Mouse (Mus musculus) left cerebral cortex, adult 18-20 months (tissue): ENCODE data around the gene Ndufb4. TPM values are rescaled to one million over a fixed set of nuclear protein-coding genes. Genes with fewer than 3 reads are reported as not detected.
"Not testable (repeated sequence)": the region's sequence is repeated elsewhere in the genome, so short reads cannot be mapped to it uniquely, and the experiment has no call there.

Experiments
- DNase-seq, 2 experiments: peaks; one replicate each; pipeline ENCODE4 v3.0.0; 2021 to 2022; ENCODE audit warnings: low spot score in 2 of 2, mixed read lengths in 1 of 2
- long read RNA-seq, 2 experiments: library from polyadenylated mRNA; stranded (forward); transcript quantifications; one replicate each; pipeline ENCODE4 v2.0.0; 2021
- total RNA-seq, 2 experiments: library from RNA; stranded (reverse); gene quantifications; 2 replicates each; pipeline ENCODE4 v1.2.3; 2021

Gene Ndufb4
- total RNA-seq: 10 to 100 TPM; 76.5 to 80.3 TPM
- long read RNA-seq, experiment 1, transcript Ndufb4-201 (3 exons, 971 nt): major isoform, 103 of 105 reads
- long read RNA-seq, experiment 1, partial matches to known transcripts: 0 of 105 reads
- long read RNA-seq, experiment 1, other reads (novel, unspliced or antisense): 2 of 105 reads
- long read RNA-seq, experiment 2, transcript Ndufb4-201 (3 exons, 971 nt): major isoform, 113 of 116 reads
- long read RNA-seq, experiment 2, partial matches to known transcripts: 0 of 116 reads
- long read RNA-seq, experiment 2, other reads (novel, unspliced or antisense): 2 of 116 reads

DNA sequence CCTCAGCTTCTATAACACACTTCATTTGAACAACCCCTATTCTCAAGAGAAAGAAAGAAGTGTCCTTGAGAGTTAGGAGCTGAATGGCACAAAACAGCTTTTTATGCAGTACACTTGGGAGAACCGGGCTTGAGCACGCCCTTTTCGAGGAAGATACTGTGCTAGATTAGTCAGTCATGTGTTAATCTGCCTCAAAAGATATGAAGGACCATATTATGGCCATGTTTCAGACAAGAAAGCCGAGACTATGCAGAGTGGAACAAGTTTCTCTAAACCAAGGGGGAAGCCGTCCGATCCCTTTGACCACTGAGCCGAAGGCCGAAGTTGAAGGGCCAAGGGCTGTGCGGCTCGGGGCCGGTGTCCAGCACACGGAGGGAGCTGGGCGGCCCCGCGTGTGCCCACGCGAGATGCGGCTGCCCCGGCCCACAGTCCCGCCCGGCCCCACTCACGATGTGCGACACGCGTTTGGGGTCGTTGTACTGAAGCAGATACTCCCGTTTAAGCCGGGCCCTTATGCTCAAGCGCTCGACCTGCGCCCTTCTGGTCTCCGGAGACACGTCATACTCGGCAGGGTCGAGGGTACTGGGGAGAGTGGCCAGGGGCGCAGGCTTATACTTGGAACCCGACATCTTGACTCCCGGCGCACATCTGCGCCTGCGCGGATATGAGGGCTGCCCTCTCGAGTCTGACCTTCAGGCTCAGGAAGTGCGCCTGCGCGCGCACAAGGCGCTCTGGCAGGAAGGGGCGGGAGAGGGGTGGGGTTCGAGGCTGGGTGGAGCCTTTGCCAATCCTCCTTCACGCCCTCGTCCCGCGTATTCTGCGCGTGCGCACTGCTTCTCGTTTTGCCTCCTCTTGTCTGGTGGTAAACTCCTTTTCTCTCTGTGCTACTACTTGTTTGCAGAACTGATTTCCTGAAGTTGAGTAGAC is at the start of gene Ndufb4:
Gene Ndufb4, minus strand, starts transcription at position 723 of the 927 bp plus-strand sequence.
- peak; percentile 95 to 96 for DNase-seq

DNA sequence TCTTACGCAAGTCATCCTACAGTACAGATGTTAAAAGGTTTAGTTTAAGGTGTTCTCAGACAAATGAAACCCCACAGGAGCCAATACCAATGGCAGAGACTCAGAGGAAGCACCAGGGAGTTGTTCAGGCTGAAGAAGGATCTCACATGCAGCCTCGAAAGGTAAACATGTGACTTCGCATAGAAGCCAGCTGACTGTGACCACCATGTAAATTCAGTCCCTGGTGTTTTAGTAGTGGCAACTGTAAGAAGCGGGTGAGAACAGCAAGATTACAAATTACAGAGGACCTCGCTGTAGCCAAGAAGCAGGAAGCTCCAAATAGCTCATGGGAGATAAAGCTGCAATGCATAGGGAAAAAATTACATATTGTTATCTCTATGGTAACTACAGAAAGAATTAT is 49.6 kb upstream of the Ndufb4 start:
- no peak for DNase-seq

DNA sequence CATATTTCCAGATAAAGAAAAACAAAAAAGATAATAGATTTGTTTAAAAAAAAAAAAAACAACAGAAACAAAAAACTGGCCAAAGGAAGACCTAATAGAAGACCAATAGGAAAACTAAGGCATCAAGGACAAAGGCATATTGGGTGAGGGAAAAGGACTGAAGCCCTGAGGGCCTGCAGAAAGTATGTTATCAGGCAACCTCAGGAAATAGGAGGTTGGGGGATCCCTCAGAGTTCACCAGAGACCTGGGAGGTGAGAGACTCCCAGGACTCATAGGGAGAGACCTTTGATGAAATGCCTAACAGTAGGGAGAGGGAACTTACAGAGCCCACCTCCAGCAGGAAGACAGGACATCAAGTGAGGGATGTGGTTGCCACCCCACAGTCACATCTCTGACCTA is 45.8 kb upstream of the Ndufb4 start:
- DNase-seq: not testable (repeated sequence)

DNA sequence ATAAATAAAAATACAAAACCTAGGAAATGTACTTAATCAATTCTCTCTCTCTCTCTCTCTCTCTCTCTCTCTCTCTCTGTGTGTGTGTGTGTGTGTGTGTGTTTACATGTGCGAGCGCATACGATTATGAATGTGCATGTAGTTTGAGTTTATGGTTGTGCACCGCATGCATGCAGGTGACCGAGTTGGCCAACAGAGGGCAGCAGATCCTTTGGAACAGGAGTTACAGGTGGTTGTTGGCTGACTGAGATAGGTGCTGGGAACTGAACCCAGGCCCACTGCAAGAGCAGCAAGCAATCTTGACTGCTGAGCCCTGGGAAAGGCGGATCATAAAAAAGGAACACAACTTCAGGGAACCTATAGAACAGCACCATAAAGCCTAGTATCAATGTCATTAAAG is 44.5 kb upstream of the Ndufb4 start:
- DNase-seq: no peak

DNA sequence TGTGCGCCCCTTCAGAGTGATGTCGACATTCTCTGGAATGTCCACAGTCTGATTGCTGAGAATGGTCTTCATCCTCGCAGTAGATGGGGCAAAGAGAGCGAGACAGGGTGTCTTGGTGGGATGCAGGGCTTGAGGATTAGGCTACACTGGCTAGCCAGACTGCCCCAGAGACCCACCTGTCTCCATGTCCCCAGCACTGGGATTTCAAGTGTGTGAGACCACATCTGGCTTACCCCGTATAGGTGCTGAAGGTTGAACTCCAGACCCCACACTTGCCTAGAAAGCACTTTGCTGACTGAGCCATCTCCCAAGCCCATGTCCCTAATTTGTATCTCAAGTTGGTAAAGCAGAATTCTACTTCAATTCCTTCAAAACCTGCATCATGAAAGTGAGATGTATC is 43.0 kb upstream of the Ndufb4 start:
- DNase-seq: no peak

DNA sequence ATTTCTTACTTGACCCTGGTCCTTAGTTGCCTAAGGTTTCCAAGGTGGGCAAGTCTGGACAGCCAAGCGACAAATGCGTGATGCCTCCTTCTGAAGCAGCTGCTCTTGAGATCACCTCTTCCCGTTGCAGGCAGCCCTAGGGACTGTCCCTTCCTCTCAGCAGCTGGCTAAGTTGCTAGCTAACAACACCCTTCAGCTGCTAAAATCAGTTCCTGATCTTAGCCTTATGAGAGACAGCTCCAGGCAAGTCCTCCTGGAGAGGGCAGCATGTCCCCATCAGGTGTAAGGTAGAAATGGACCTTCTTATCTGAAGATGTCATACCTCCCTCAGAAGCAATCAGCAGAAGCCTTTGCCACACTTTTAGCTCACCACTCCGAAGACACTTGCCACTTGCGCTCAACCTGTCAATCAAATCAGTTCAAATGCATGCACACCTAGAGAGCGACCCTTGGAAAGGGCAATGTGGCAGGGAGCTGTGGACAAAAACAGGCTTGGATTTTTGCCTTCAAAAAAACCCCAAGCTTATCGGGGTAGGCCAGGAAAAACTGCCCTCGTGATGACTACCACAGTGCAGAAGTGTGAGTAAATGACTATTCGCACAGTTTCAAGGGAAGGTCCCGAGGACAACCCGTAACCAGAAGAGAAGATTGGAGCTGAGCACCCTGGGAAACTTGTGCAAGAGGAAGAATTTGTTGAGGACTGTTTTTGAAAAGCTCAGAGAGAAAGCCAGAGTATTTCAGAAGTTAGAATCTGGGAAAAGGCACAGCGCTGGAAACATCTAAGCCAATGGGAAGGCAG is 36.9 kb upstream of the Ndufb4 start:
- no peak for DNase-seq

DNA sequence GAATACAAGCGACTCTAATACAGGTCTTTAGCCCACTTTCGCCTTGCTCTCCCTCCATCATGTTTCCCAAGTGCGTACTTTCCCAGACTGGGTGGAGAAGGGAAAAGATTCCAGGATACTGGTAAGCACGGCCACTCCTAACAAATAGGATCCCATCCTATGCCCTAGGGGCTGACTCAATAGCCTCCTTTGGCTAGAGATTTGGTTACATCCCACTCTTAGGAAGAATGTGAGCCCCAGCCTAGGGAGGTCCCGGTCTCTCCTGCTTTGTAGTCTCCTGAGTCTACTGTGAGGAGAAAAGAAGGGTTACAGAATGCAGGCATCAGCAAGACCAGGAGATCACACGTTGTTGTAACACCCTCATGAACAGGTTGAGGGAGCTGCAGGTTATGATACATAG is 36.2 kb upstream of the Ndufb4 start:
- no peak for DNase-seq

DNA sequence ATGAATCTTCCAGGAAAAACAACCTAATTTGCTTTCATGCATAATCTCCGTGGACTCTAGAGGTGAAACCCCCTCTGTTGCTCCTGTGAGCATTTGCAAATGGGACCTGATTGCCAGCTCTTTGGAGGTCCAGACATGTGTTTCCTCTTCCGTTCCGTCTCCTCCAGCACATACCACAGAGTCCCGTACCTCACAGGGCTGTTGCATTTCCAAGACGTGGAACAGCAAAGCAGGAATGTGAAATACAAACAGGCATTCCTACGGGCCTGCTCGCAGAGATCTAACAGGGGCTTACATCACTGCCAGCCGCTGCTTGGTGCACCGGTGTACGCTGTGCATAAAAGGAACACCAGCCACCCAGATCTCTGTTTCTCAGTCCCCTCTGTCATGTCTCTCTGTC is 35.7 kb upstream of the Ndufb4 start:
- DNase-seq: no peak

DNA sequence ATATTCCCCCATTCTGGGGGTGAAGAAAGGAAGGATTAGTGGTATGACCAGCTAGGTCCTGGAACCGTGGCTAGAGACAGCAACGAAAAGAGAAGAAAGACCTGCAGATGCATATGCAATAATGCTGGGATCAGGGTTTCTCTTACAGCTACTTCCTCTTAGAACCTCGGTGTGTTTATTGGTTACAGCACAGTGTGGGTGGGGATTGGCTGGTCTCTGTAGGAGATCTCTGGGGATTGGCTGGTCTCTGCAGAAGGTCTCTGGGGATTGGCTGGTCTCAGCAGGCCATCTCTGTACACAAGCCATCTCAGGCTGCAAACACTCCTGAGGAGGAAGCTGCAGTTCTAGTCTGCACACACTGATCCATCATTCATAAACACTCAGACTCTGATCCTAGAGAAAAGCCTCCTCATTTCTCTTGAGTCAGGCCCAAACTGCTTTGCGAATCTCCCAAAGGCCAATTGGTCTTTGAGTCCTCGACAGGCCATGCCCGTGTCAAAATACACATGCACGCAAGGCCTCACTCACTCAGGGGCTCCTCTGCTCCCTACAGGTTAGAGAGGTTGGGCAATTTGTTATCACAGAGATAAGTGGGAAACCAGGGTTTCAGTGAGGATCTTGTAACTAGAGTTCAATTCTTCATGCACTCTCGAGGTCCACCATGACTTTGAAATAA is 35.1 kb upstream of the Ndufb4 start:
- DNase-seq: no peak

DNA sequence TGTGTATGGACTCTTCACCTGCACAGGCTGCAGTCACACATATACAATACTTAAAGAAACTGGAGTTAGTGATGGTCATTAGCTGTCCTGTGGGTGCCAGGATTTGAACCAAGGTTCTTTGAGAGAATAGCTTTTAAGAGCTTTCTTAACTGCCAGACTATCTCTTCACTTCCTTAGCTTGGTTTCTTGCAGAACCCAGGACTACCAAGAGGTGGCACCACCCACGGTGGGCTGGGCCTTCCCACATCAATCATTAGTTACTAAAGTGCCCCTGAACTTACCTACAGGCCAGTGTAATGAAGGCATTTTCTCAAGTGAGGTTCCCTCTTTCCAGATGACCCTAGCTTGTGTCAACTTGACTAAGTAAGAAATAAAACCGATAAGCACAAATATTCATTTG is 33.9 kb upstream of the Ndufb4 start:
- no peak for DNase-seq

DNA sequence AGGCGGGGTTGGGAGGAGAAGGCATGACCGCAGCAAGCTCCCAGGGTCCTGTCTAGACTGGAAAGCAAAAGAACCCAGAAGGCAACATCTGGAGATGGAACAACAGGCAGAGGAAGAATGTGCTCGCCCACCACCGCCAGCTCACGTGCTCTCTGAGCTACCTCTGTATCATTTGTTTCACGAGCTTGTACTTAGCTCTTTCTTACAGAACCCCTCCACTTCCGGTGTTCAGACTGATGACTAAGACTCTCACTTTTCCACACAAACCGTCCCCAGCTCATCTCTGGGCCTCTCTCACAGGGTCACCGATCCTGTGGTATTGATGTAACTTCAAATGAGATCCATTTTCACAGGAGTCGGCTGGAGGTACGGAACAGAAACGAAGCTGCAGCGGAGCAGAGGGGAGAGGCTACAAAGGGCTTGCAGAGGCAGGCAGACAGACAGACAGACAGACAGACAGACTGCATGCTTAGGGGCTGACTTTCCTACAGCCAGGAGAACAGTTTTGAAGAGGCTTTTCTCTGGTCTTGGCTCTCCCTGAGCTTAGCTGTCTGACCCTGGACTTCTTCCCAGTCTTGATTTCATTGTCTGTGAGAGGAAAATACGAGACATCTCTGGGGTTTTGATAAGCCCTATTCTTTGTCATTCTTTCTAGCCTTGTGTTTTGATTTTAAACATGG is 33.2 kb upstream of the Ndufb4 start:
- no peak for DNase-seq

DNA sequence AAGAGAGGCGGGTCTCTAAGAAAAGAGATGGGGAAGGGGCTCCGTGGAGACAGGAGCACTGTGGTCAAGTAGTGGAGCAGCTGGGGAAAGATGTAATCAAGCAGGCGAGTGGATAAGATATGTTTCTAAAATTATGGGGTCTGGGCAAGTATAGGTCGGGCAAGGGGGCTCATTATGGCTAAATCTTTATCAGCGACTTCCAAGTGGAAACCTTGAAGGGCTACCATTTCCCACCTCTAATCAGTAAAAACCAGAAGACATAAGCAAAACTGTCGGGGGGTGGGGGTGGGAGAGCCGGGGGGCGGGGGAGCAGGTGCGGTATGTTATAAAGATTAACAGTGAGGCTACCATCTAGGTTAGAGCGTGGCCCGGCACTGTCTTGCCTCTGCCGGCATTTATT is 32.6 kb upstream of the Ndufb4 start:
- no peak for DNase-seq

DNA sequence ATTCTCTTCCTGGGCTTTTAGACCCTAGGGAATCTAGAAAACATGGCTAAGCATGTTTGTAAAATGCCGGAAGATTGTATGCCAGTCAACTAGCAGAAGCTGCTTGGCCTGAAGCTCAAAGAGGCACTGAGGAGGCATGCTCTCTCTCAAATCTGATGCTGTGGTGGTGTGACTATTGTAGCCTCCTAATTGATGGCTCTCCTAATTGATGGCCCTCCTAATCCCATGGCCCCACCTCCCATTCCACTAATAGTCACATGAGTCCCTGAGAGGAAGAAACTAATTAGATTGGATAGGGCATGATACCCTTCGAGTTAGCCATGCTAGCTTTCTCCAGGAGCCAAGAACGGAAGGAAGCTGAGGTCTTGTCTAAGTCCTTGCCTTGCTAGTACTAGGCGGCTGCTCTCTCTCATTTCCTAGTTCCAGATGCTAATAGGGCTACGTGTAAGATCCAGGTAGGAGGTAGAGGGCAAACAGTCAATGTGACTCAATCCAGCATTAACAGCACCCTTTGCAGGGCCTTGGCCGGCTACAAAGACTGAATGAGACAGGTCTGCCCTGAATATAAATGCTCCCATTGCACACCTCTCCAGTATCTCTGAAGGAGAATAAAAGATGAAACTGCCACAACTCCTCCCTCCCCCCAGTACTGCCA is 31.8 kb upstream of the Ndufb4 start:
- no peak for DNase-seq

DNA sequence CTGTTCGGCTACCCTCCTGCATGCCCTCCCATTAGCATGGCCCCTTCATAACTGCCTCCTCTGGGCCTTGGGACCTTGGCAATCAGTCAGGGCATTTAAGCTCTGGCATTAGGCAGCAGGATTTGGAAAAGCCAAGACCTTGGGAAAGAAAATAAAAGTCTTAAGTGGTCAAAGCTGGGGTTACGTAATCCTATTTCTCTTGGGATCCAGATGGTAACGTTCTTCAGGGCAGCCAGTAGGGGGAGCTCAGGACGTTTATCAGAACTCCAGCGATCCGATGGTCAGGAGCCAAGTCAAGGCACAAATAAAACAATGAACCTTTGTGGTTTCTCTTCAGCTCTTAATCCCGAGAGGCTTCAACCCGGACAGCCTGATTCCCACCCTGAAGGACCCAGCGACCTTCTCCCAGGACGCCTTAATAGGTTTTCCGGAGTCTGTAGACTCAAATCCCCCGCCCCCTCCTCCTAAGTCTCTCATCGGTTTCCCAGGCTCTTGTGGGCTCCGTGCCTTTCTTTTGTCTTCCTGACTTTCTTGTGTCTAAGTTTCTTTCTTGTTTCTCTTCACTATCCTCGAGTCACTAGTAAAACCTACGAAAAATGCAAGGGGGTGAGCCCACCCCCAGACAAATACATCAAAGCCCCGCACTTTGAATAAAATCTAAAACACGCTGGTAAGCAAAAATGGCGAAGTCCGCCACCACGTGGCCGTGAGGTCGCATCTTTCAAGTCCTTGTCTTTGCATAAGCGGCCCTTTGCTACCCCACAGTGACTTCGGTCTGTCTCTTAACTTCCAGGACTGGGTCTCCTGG is 30.6 kb upstream of the Ndufb4 start:
- peak; percentile 84 to 87 for DNase-seq

DNA sequence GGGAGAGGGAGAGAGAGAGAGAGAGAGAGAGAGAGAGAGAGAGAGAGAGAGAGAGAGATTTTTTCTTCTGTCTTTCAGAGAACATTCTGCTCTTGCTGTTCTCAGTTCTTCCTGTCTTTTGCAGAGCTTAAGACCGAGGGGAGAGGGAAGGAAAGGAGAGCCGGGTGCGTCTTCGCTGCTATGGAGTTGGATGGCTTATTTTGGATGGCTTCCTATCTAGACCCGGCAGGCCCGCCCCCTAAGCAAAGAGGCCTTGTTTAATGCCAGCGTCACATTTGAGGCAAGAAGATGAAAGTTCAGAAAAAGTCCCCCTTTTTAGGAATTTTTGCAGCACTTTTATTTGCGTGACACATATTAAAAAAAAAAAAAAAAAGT is 30.0 kb upstream of the Ndufb4 start:
- peak in 1 of 2 experiments; percentile 40 for DNase-seq

DNA sequence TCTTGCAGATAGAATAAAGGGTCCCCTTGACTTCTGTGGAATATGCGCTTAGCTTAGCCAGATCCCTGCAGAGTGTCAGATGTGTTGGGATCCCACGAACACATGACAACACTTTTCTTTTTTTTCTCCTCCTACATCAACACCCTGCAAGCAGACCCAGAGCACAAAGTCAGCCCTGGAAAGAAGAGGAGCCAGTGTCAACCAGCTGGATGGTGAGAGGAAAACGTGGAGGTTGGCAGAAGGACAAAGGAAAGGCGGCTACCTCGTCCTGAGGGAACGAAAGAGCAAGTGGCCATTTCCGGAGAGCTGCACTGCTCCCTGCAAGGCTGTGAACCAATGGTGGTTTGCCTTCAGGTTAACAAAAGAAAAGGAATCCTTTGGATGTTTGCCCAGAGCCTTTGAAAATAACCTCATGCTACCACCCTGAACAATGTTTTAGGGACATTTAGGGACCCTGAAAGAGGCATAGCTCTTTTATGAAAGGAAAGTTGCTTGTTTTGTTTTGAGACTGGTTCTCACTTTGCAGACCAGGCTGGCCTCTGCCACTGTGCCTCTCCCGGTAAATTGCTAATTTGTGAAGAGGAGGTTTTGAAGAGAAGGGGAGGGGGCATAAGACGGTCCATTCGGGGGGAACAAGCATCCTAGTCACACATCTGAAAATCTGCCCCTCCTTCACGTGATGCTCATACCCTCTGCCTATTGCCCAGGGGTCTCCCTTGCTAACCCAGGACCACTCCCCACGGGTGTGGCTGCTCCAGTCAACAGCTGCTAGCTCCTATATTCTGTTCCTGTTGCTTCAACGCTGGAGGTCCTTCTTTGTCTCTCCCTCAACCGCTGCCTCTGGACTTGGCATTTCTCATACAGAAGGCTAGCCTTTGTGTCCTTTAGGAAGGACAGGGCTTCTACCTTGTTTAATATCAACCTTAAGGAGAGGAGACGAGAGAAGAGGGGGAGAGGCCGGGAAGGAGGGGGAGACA is 29.2 kb upstream of the Ndufb4 start:
- no peak for DNase-seq

DNA sequence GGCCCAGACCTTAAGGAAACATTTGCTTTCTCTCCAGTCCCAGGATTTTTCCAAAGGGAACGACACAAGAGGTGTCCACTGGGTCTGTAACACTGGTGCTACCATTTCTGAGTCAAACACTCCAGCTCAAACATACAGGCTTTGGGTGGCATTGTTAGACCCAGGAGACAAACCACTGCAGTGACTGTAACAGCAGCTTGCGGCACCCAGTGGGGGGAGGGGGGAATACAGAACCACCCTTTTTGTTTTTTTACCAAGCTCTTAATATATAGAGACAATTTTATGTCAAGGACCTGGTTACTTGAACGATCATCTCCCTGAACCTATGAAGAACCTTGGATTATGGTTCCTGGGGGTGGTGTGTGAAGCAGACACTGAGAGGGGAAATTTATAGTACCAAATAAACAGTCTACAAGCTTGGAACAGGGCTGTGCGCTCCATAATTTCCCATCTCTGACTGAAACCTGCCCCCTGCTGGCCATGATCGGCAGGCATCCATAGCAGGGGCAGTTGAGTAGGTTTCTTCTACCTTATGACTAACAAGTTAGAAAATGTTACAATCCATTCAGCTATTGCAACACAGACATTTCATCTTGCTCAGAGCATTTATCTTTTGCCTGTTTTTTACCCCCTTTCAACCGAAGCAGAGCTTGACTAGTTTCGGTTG is 28.2 kb upstream of the Ndufb4 start:
- peak; percentile 94 to 96 for DNase-seq
